Mouse (Mus musculus) CD4-positive helper T cell, adult 2 months (primary cell): ENCODE results near the gene Nfkb1.

ENCODE experiments used
- DNase-seq: peaks from one replicate; pipeline ENCODE4 v3.0.0-alpha.2; 2012; ENCODE audit warnings: low read depth, missing footprints, low spot score

The Nfkb1 gene

DNA sequence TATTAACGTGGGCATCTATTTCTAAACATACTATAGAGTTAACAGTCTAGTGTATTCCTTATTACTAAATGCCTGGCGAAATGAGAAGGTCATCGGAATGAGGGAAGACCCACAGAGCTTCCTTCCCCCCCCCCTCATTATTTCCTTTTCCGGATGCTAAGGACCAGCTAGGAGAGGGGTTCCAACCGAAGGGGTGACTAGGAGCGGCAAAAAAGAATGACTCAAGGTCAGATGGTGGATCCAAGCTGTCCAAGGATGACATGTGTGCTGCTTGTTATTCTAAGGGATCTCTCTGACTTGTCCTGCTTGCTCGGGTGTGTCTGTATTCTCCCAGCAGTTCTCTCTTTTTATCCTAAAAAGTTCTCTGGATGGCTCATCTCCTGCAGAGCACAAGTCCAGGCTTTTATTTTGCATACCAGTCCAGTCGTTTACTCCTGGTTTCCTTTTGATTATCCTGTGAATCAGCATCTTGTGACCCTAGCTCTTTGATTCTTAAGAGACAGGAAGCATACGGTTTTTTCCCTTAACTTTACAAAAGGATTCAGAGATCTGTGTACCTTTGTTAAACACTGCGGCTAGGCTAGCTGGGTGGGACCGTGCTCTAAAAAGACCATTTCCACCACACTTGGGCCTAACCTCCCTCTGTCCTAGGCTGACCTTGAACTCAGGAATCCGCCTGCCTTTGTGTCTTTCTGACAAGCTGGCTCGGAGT is 145.0 kb downstream of the Nfkb1 start:
- DNase-seq = no peak
